Mouse (Mus musculus): ENCODE results near the gene Gnl2.

DNA sequence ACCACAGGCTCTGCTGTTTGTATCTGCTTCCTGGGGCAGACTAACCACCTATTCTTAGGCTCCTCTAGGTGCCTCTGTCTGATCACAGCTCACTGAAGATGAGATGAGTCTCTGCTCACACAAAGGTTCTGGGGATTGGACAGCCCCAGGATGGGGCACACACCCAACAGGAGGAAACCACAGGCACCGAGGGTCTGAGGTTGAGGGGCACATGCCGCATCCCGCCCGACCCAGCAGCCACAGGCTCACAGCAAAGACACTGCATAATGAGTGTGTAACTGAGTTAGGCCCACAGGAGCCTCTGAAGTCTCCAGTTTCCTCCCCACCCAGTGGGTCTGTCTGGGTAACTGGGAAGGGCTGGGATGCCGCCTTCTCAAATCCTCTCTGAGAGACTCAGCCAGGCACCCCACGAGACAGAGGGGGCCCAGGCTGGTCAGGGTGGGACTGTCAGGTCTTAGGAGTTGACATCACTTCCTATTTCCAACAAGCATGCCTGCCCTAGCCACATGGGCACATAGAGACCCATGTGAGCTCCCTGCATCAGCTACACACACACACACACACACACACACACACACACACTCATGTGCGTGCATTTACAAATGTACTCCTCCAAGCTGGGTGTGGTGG lies 47.1 kb upstream of the Gnl2 start:
- TF ChIP-seq SMC3 (IDR thresholded peaks at IDR 0.05; ENCODE audit: low read depth, low read length) (no peak), TCF12 (IDR thresholded peaks at IDR 0.05; ENCODE audit: low read depth, low read length) (no peak), CTCF (conservative IDR thresholded peaks at IDR 0.05 in 1 of 2, IDR thresholded peaks at IDR 0.05 in 1 of 2; ENCODE audit: low read depth in 2 of 2, low read length in 2 of 2) (no peak), ZC3H11A (IDR thresholded peaks at IDR 0.05; ENCODE audit: low read depth, low read length) (no peak), POLR2A (IDR thresholded peaks at IDR 0.05; ENCODE audit: low read depth, low read length) (no peak), EP300 (IDR thresholded peaks at IDR 0.05; ENCODE audit: low read length) (no peak), MEF2A (IDR thresholded peaks at IDR 0.05; ENCODE audit: borderline replicate concordance, low read depth, low read length) (no peak), PAX5 (IDR thresholded peaks at IDR 0.05; ENCODE audit: low read length) (no peak), NELFE (IDR thresholded peaks at IDR 0.05; ENCODE audit: low read depth, low read length) (no peak), USF1 (IDR thresholded peaks at IDR 0.05; ENCODE audit: low read depth, low read length) (no peak)
